Mouse (Mus musculus): ENCODE results near the gene Adgrg1. TPM values are rescaled to one million over a fixed set of nuclear protein-coding genes. Genes with fewer than 3 reads are reported as not detected.

Adgrg1 gene
- polyA plus RNA-seq, 1 experiment from 2014 or later: 107 TPM

- Histone ChIP-seq H3K4me3 (no peak overlapping the region), H3K9me3 (no peaks in the 10 kb centered on the region), H3K4me1 (peaks cover 3% of the 10 kb centered on the region), H3K36me3 (replicated peaks) (no peaks in the 10 kb centered on the region), H3K27ac (no peak overlapping the region), H3K27me3 (ENCODE audit: poor library complexity, severe bottlenecking) (no peaks in the 10 kb centered on the region)
- DNase-seq (ENCODE audit: extremely low spot score, low spot score): no peak
- 79% methylated on average over 6 of the region's 6 CpGs for WGBS
These were observed 85.4 kb downstream of the Adgrg1 start for GRCm38 (mm10) chr8:95059812-95060533.

Other genes starting within 250 kb of the Adgrg1 start
- not detected in 2 replicates for gene Ccl22, start 229.2 kb upstream of the Adgrg1 start, polyA plus RNA-seq (2016; fragmentation: Nextera tagmentation; extraction: Ambion mirVana)
- gene Cx3cl1, start 202.7 kb upstream of the Adgrg1 start, polyA plus RNA-seq (2016; fragmentation: Nextera tagmentation; extraction: Ambion mirVana): 8.9 and 11.1 TPM in 2 replicates
- not detected in 2 replicates for gene Ccl17, start 164.3 kb upstream of the Adgrg1 start, polyA plus RNA-seq (2016; fragmentation: Nextera tagmentation; extraction: Ambion mirVana)
- gene Coq9, start 136.4 kb upstream of the Adgrg1 start, polyA plus RNA-seq (2016; fragmentation: Nextera tagmentation; extraction: Ambion mirVana): 51.1 and 56.6 TPM in 2 replicates
- 178 and 180 TPM in 2 replicates for gene Ciapin1, start 136.4 kb upstream of the Adgrg1 start, polyA plus RNA-seq (2016; fragmentation: Nextera tagmentation; extraction: Ambion mirVana)
- 176 and 179 TPM in 2 replicates for gene Polr2c, start 117.3 kb upstream of the Adgrg1 start, polyA plus RNA-seq (2016; fragmentation: Nextera tagmentation; extraction: Ambion mirVana)
- gene Dok4, start 98.4 kb upstream of the Adgrg1 start, polyA plus RNA-seq (2016; fragmentation: Nextera tagmentation; extraction: Ambion mirVana): 14.4 and 14.9 TPM in 2 replicates
- 11.9 and 13.5 TPM in 2 replicates for gene Ccdc102a, start 56.7 kb upstream of the Adgrg1 start, polyA plus RNA-seq (2016; fragmentation: Nextera tagmentation; extraction: Ambion mirVana)
- gene Adgrg5, start 51.1 kb upstream of the Adgrg1 start, polyA plus RNA-seq (2016; fragmentation: Nextera tagmentation; extraction: Ambion mirVana): 0.43 and 0.62 TPM in 2 replicates
- gene Adgrg3, start 42.9 kb downstream of the Adgrg1 start, polyA plus RNA-seq (2016; fragmentation: Nextera tagmentation; extraction: Ambion mirVana): 4.9 and 5.2 TPM in 2 replicates
- gene Drc7, start 80.4 kb downstream of the Adgrg1 start, polyA plus RNA-seq (2016; fragmentation: Nextera tagmentation; extraction: Ambion mirVana): 0.18 and 0.24 TPM in 2 replicates
- gene Katnb1, start 106.4 kb downstream of the Adgrg1 start, polyA plus RNA-seq (2016; fragmentation: Nextera tagmentation; extraction: Ambion mirVana): 30.7 and 33.1 TPM in 2 replicates
- gene Kifc3, start 228.1 kb downstream of the Adgrg1 start, polyA plus RNA-seq (2016; fragmentation: Nextera tagmentation; extraction: Ambion mirVana): 4.4 and 5.5 TPM in 2 replicates